Mouse (Mus musculus): ENCODE measurements around the gene Psors1c2.

DNA sequence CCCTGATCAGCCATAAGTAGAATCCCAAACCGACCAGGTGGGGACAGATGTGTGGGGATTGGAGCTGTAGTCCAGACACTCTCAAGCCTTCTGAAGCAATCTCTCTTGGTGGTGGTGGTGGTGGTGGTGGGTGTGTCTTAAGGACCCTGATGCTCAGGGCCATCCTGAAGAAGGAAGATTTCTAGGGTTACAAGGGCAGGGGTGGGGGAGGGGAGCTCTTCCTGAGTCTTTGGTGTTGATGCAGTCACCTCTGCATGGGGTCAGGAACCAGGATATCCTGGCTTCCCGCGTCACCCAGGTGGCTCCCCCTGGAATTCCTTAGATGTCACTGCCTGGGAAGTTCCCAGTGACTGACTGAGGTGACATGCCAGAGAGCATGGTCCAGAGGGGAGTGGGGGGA is 641 bp upstream of the Psors1c2 start:
- TF ChIP-seq CTCF (IDR thresholded peaks at IDR 0.05; ENCODE audit: low read depth) (no peak), EP300 (IDR thresholded peaks at IDR 0.05; ENCODE audit: low read depth) (no peak)

Measured in liver, postnatal 0 days (tissue).